Mouse (Mus musculus): ENCODE data around the gene Arhgap24. TPM values are rescaled to one million over a fixed set of nuclear protein-coding genes. Genes with fewer than 3 reads are reported as not detected.
A peak's percentile ranks its signal among the peaks of the same experiment; 100 is the strongest.

The Arhgap24 gene
- total and polyA plus RNA-seq, 3 experiments: 34.7 to 51.6 (median 47.9) TPM

- Histone ChIP-seq H3K9me3 (replicated peaks; ENCODE audit: low read length) (no peaks in the 10 kb centered on the region), H3K4me3 (replicated peaks in 1 of 3; ENCODE audit: low read depth in 2 of 3, low read length in 2 of 3, poor library complexity in 1 of 3) (no peak overlapping the region), H3K4me2 (ENCODE audit: insufficient read depth, low read depth, poor library complexity, severe bottlenecking) (no peak overlapping the region), H3K27ac (ENCODE audit: insufficient read depth, low read depth) (no peak overlapping the region), H3K4me1 (ENCODE audit: control insufficient read depth in 1 of 2, insufficient read depth in 2 of 2) (peaks cover 0 to 3% of the 10 kb centered on the region in 2 experiments; a peak in 1 of 4 replicates), H3K36me3 (replicated peaks in 1 of 2; ENCODE audit: control insufficient read depth in 1 of 2, insufficient read depth in 1 of 2, low read length in 1 of 2) (peaks cover 0 to 65% of the 10 kb centered on the region in 2 experiments), H3K79me2 (replicated peaks; ENCODE audit: control insufficient read depth, extremely low read depth, insufficient read depth, poor library complexity, severe bottlenecking) (no peaks in the 10 kb centered on the region; the same call in 1 of the 2 replicates), H3K9ac (ENCODE audit: insufficient read depth, low read depth) (no peak overlapping the region), H3K27me3 (replicated peaks) (no peaks in the 10 kb centered on the region)
- TF ChIP-seq MEF2A (IDR thresholded peaks at IDR 0.05; ENCODE audit: borderline replicate concordance, low read depth, low read length): no peak
- no peak for TF ChIP-seq ELF1 (IDR thresholded peaks at IDR 0.05; ENCODE audit: low read depth, low read length)
- TF ChIP-seq IRF4 (IDR thresholded peaks at IDR 0.05; ENCODE audit: low read depth, low read length): no peak
- TF ChIP-seq KAT2A (IDR thresholded peaks at IDR 0.05; ENCODE audit: insufficient replicate concordance, low read length): no peak
- no peak for DNase-seq (ENCODE audit: extremely low read depth)
- dilution Hi-C loops (cut with MboI; ENCODE audit: extremely low pct_ligation_motif_present, extremely low pct_unique_long_range_greater_than_20kb, low sequenced_read_pairs) (no loop called here), in situ Hi-C loops (cut with MboI; ENCODE audit: low pct_ligation_motif_present, low pct_unique_long_range_greater_than_20kb, low sequenced_read_pairs) (no loop called here)
Measured at GRCm38 (mm10) chr5:102765694-102766093, 284.5 kb downstream of the Arhgap24 start.

GRCm38 (mm10) chr5:102766311-102767057, 285.3 kb downstream of the Arhgap24 start:
- Histone ChIP-seq H3K9ac (ENCODE audit: insufficient read depth, low read depth) (no peak overlapping the region), H3K36me3 (replicated peaks in 1 of 2; ENCODE audit: control insufficient read depth in 1 of 2, insufficient read depth in 1 of 2, low read length in 1 of 2) (peaks cover 0 to 71% of the 10 kb centered on the region in 2 experiments), H3K4me1 (ENCODE audit: control insufficient read depth in 1 of 2, insufficient read depth in 2 of 2) (peaks cover 0 to 8% of the 10 kb centered on the region in 2 experiments; a peak in 2 of 4 replicates), H3K27me3 (replicated peaks) (no peaks in the 10 kb centered on the region), H3K4me2 (ENCODE audit: insufficient read depth, low read depth, poor library complexity, severe bottlenecking) (no peak overlapping the region), H3K9me3 (replicated peaks; ENCODE audit: low read length) (no peaks in the 10 kb centered on the region), H3K4me3 (replicated peaks in 1 of 3; ENCODE audit: low read depth in 2 of 3, low read length in 2 of 3, poor library complexity in 1 of 3) (no peak overlapping the region), H3K27ac (ENCODE audit: insufficient read depth, low read depth) (no peak overlapping the region), H3K79me2 (replicated peaks; ENCODE audit: control insufficient read depth, extremely low read depth, insufficient read depth, poor library complexity, severe bottlenecking) (no peaks in the 10 kb centered on the region; the same call in 1 of the 2 replicates)
- dilution Hi-C loops (cut with MboI; ENCODE audit: extremely low pct_ligation_motif_present, extremely low pct_unique_long_range_greater_than_20kb, low sequenced_read_pairs): no loop called here
- in situ Hi-C loops (cut with MboI; ENCODE audit: low pct_ligation_motif_present, low pct_unique_long_range_greater_than_20kb, low sequenced_read_pairs): no loop called here
- peak; percentile 56 for DNase-seq (ENCODE audit: extremely low read depth)
- TF ChIP-seq IRF4 (IDR thresholded peaks at IDR 0.05; ENCODE audit: low read depth, low read length): no peak
- peak; percentile 80 for TF ChIP-seq CTCF (conservative IDR thresholded peaks at IDR 0.05 in 1 of 2, IDR thresholded peaks at IDR 0.05 in 1 of 2; ENCODE audit: low read depth in 2 of 2, low read length in 2 of 2)
- TF ChIP-seq USF2 (conservative IDR thresholded peaks at IDR 0.05; ENCODE audit: low read depth, low read length): no peak
- TF ChIP-seq BHLHE40 (IDR thresholded peaks at IDR 0.05; ENCODE audit: low read depth, low read length): peak; percentile 49
- TF ChIP-seq PAX5 (IDR thresholded peaks at IDR 0.05; ENCODE audit: low read length): no peak
- TF ChIP-seq SMC3 (IDR thresholded peaks at IDR 0.05; ENCODE audit: low read depth, low read length): peak; percentile 67
- no peak for TF ChIP-seq RCOR1 (conservative IDR thresholded peaks at IDR 0.05; ENCODE audit: low read depth, low read length)
- TF ChIP-seq MEF2A (IDR thresholded peaks at IDR 0.05; ENCODE audit: borderline replicate concordance, low read depth, low read length): no peak
- TF ChIP-seq MAX (IDR thresholded peaks at IDR 0.05; ENCODE audit: low read length): 0 out of 2 replicates have a peak, but pooled peaks have one; percentile 19
- peak; percentile 74 for TF ChIP-seq RAD21 (IDR thresholded peaks at IDR 0.05; ENCODE audit: low read depth, low read length)
